Mouse (Mus musculus): ENCODE measurements around the gene Cdh4.

The Cdh4 gene

DNA sequence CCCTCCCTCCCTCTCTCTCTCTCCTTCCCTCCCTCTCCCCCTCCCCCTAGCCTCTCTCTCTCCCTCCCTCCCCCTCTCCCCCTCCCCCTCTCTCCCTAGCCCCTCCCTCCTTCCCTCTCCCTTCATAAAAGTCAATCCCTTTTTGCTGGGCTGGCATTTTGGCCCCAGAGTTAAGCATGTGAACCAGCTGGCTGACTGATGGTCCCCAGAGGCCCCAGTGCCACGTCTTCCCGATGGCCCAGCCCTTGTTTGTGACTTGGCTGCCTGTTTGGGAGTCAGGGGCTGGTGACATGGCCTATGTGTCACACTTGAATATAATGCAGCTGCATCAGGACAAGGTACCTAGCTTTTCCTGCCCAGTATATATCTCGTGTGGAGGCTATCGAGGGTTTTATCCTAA, 96.3 kb downstream of the Cdh4 start:
- DNase-seq (ENCODE audit: low read depth, low spot score): no peak

DNA sequence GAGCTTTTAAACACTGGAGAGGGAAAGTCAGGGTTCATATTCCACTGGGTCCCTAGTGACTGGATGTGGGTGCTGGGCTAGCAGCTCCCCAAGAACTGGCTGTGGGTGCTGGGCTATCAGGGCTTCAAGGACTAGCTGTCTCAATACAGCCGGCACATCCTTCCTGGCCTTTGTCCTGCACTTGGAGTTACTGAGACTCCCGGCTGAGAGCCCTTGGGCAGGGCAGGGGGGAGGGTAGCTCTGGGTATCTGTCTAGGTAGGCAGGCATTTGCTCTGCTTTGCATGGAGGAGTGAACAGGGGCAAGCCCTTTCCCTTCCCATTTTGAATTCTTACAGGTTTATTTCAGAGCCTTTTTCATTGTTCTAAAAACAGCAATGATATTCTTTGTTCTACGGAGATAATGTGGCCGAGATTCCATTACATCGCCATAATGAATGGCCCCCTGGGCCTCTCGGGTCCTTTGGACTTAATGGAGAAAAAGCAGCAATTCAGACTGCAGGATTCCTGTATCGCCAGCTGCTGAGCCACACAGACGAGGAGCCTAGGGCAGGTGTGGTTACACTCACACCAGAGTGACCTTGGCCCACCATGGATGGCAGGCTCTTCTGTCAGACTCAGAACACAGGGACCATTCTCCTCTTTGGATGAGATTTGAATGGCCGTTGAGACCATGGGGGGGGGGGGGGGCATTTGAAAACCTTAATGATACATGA, 97.5 kb downstream of the Cdh4 start:
- peak; percentile 78 for DNase-seq (ENCODE audit: low read depth, low spot score)

- no peak for DNase-seq (ENCODE audit: low read depth, low spot score)
These were observed 98.9 kb downstream of the Cdh4 start for GRCm38 (mm10) chr2:179541096-179541495.

DNA sequence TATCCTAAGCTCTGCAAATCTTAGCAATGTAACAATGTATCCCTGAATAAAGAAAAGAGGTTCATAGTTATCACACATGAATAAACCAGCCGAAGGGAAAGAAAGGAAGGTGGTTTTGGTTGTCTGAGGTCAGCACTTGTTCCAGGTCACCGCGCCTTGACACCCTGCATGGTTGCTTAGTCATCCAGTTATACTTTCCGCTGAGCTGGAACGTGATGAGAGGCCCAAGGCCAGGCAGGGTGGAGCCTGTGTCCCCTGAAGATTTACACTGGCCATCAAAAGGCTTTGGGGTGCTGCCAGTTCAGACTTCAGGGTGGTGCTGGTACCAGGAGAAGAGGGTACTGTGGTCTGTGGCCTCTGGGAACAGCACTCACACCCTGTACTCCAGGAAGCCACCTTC, 105.4 kb downstream of the Cdh4 start:
- no peak for DNase-seq (ENCODE audit: low read depth, low spot score)

GRCm38 (mm10) chr2:179555928-179556327, 113.7 kb downstream of the Cdh4 start:
- DNase-seq (ENCODE audit: low read depth, low spot score): no peak

GRCm38 (mm10) chr2:179562350-179562749, 120.1 kb downstream of the Cdh4 start:
- no peak for DNase-seq (ENCODE audit: low read depth, low spot score)

DNA sequence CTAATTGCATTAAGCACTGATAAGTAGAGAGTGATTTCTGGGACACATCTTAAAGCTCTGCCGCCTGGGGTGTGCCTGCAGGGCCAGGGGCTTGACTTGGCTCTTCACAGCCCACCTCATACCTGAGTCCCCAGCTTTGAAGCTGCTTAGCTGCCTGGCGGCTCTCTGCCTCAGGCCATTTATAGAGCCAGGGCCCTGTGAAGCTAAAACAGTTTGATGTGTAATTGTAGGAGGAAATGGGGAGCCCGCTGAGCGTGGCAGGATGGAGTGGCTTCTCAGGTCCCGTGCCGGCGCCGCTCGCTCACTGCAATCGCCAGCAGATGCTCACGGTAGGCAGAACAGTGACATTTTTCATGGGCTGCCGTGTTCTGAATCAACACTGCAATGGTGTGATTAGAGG, 123.4 kb downstream of the Cdh4 start:
- no peak for DNase-seq (ENCODE audit: low read depth, low spot score)

DNA sequence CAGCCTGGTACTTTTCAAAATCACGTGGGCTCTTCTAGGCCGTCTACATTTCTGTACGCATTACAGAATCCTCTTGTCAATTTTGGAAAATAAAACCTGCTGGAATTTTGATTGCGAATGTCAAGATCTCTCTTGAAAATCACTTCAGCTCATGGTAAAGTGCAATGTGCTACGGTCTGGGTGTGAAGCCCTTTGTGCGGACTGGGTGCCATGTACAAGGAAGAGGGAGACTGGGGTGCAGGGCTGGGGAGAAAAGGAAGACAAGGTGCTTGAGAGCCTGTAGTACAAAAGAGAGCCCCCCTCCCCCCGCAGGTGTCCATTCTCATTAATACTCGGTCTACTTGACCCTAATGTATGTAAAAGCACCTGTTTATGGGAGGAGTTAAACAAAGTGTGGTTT, 125.7 kb downstream of the Cdh4 start:
- DNase-seq (ENCODE audit: low read depth, low spot score): no peak

GRCm38 (mm10) chr2:179569171-179569570, 126.9 kb downstream of the Cdh4 start:
- DNase-seq (ENCODE audit: low read depth, low spot score): peak; percentile 32

DNA sequence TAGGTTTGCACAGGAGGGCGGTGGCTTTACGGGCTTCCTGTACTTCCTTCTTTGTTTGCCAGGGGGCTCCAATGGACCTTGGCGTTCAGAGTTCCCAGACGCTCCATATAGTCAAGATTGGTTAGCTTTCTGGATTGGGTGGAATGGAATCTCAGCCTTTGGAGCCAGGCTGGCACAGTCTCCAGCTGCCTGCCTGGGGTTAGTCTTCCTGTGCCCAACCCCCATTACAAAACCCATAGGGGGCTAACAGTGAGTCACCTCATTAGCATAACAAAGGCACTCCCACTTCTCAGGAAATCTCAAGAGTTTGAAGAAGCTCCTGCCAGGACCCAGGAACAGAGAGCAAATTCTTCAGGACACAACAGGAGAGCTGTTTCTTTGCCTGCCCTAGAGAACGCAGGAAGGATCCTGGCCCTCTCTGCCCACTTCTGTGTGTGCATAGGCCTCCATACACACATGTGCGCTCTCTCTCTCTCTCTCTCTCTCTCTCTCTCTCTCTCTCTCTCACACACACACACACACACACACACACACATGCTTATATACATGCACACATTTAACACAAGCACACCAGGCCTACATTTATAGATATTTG, 129.0 kb downstream of the Cdh4 start:
- peak; percentile 92 for DNase-seq (ENCODE audit: low read depth, low spot score)

GRCm38 (mm10) chr2:179573331-179573730, 131.1 kb downstream of the Cdh4 start:
- DNase-seq (ENCODE audit: low read depth, low spot score): no peak

GRCm38 (mm10) chr2:179573786-179574185, 131.6 kb downstream of the Cdh4 start:
- DNase-seq (ENCODE audit: low read depth, low spot score): no peak

GRCm38 (mm10) chr2:179575585-179575984, 133.4 kb downstream of the Cdh4 start:
- DNase-seq (ENCODE audit: low read depth, low spot score): no peak

GRCm38 (mm10) chr2:179576221-179576620, 134.0 kb downstream of the Cdh4 start:
- DNase-seq (ENCODE audit: low read depth, low spot score): peak; percentile 46

DNA sequence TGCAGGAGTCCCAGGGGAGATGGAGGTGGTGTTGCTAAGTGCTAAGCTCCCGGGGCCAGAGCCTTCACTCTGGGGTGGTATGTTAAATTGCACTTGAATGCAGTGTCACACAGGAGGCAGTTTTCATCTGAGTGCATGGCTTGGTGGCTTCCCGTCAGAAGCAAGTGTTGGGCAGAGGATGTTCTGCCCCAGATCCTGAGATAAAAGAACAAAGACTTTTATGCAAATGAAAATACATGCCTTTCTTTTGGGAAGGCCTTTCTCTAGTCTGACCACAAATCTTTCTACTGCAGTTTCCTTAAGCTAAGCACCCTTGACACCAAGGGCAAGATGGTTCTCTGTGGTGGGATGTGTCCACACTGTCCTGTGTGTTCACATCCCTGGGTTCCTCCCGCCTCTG, 136.1 kb downstream of the Cdh4 start:
- peak; percentile 53 for DNase-seq (ENCODE audit: low read depth, low spot score)

- DNase-seq (ENCODE audit: low read depth, low spot score): no peak
These were observed 136.6 kb downstream of the Cdh4 start for GRCm38 (mm10) chr2:179578842-179579241.

GRCm38 (mm10) chr2:179580415-179580814, 138.2 kb downstream of the Cdh4 start:
- DNase-seq (ENCODE audit: low read depth, low spot score): peak; percentile 63

DNA sequence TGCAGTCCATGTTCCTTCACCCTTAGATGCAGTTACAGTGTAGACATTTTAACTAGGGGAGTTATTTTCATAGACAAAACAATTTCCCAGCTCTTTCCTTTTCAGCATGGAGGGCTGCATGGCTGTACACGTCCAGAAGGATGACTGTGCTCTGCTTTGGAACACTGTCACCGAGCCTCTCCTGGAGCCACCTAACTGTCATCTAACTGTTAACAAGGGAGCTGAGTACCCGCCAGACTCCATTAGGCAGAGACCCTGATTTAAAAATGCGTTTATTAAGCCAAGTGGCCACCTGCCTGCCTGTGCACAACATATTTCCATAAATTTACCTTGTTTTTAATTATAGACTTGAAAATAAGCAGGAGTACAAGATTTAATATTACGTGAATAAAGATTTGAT, 138.8 kb downstream of the Cdh4 start:
- DNase-seq (ENCODE audit: low read depth, low spot score): no peak

- DNase-seq (ENCODE audit: low read depth, low spot score): no peak
These were observed 140.7 kb downstream of the Cdh4 start for GRCm38 (mm10) chr2:179582966-179583365.

DNA sequence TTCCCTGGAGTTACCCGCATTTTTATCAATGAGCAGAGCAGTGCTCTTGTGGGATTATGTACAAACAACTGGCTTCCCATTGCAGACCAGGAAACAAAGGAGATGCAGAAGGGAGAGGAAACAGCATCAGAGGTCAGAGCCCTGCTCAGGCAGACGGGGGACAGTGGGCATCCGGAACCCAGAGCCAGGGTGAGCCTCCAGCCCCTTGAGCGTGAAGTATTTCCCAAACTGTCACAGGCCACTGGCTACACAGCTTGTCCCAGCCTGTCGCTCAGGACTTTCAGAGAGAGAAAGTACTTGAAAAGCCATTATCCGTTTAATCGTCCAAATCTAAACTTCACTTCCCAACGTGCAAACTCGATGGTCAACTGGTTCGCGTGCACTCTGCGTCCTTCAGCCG, 142.4 kb downstream of the Cdh4 start:
- no peak for DNase-seq (ENCODE audit: low read depth, low spot score)

DNA sequence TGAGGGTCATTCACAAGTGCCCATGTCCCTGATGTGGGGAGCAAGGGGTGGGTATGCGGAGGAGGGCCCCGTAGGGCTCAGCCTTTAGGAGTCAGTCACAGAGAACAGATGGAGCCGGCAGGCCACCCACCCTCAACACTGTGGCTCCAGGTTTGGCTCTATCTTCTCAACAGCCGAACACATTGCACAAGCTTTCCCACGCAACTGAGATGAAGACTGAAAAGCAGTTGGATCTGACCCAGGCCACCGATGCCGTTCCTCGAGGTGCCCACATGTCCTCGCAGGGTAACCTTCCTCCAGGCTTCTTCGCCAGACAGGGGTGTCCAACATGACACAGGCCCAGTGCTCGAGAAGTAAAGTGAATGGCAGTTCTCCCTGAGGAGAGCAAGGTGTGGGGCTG, 144.2 kb downstream of the Cdh4 start:
- no peak for DNase-seq (ENCODE audit: low read depth, low spot score)

GRCm38 (mm10) chr2:179587069-179587468, 144.8 kb downstream of the Cdh4 start:
- DNase-seq (ENCODE audit: low read depth, low spot score): no peak

GRCm38 (mm10) chr2:179591661-179592060, 149.4 kb downstream of the Cdh4 start:
- DNase-seq (ENCODE audit: low read depth, low spot score): no peak

GRCm38 (mm10) chr2:179595013-179595412, 152.8 kb downstream of the Cdh4 start:
- no peak for DNase-seq (ENCODE audit: low read depth, low spot score)
